Mouse (Mus musculus) gonadal fat pad, adult 2 months (tissue): ENCODE measurements around the gene Gm45717. TPM values are rescaled to one million over a fixed set of nuclear protein-coding genes. Genes with fewer than 3 reads are reported as not detected.

ENCODE experiments used
- DNase-seq: peaks from one replicate; pipeline ENCODE4 v3.0.0-alpha.2; 2012; ENCODE audit warnings: low read depth
- polyA plus RNA-seq: library from polyadenylated mRNA; depleted of rRNA; stranded (reverse); fragments of >200 nt; gene quantifications from 2 replicates; pipeline ENCODE4 v1.2.3, GENCODE M21; 2012; rRNA removed

The Gm45717 gene
- polyA plus RNA-seq, 1 experiment: 0.36 TPM

DNA sequence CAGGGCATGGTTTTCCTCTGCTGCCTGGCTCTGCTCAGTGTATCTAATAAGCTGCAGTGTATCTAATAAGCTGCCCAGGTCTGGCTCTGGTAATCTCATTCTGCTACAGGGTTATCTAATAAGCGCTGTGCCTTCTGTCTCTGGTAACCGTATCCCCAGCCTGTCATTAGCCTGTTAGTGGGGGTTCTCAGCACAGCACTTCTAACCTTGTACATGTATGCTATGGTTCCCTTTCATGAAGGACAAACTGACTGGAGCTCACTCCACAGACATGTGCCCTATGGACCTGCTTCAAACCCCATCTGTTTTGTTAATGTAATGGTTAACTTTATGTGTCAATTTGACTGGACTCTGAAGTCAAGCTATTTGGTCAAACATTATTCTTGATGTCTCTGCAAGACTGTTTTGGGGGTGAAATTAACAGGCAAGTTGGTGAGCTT is 50.1 kb downstream of the Gm45717 start:
- no peak for DNase-seq

DNA sequence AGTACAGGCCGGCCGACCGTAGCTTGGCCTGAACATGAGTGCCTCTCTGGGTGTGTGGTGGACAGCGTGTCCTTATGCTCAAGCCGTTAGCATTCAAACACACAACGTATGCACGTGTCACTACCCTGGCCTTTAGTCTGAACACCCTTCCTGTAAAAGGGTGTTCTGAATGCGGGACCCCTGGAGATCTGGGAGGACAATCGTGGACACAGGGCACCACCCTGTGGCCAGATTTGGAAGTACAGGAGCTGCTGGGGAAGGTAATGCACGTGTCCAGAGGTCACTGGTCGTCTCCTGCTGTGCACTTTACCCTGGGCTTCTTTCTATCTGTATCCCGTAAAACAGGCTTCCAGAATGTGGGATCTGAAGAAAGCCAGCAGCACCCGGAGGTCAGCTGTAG is 52.5 kb downstream of the Gm45717 start:
- DNase-seq: no peak

DNA sequence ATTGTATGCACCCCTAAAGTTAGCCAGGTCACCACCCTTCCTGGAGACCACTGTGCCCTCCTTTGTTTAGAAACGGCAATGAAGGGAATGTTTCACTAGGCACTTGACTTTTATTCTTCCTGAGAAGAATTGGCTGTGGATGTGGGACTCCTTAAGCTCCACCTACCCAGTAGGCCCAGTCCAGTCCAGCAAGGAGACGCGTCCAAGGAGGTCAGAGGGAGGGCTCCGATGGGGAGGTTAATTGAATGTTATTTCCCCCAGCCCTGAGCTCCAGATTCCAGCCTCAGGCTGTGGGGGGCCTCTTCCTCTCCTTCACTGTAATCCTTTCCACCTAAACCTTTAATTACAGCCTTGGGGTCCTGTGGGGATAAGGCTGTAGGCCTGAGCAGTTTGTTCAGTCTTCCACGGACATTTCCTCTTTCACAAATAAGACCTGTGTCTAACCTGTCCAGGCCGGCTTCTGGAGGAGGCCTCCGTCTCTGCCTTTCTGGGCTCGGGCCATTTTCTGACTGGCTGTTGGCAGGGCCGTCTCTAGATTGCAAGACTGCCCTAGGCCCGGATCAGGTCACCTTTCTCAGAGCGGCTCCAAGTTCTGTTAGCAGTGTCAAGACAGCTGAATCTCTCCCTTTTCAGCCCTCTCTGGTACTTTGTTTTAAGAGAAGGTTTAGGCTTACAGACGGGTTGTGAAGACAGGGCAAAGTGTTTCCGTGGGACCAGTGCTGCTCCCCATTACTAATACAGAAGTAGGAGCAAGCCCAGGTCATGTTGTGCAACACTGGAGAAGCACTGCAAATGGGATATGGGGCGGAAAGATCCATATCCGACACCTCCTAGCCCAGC is 53.5 kb downstream of the Gm45717 start:
- DNase-seq: no peak

DNA sequence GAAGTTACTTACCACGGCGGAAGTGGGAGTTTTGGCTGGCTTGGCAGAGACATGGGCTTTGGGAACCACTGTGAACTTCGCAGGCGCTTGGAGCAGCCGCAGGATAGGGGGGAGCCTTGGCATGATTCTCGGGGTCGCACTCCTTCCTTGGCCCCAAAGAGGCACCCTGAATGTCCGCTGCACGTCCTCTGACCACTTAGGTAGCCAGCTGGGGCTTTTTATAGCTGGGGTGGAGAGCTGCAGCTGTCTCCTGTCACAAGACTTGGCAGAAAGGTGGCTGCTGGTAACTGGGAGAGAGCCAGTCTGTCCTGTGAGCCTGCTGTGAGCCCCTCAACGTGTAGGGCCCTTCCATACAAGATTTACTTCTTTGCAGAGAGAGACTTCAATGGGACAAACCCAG is 55.5 kb downstream of the Gm45717 start, which contains the start of gene Cox8b:
Gene Cox8b (minus strand): TSS at position 227 of the 400 bp plus-strand sequence.
- DNase-seq: no peak

Other genes with a start within 250 kb of the Gm45717 start
- gene Cyp2e1, start 192.2 kb downstream of the Gm45717 start, polyA plus RNA-seq: 82.4 and 284 TPM in 2 replicates
- gene Syce1, start 168.1 kb downstream of the Gm45717 start, polyA plus RNA-seq: 0.68 and 1.2 TPM in 2 replicates
- 0.20 and 0.30 TPM in 2 replicates for gene Zfp941, start 133.8 kb downstream of the Gm45717 start, polyA plus RNA-seq
- 2.0 and 2.1 TPM in 2 replicates for gene Urah, start 120.9 kb downstream of the Gm45717 start, polyA plus RNA-seq
- gene Scgb1c1, start 110.4 kb downstream of the Gm45717 start, polyA plus RNA-seq: 1.6 and 1.8 TPM in 2 replicates
- gene Odf3, start 108.1 kb downstream of the Gm45717 start, polyA plus RNA-seq: 0.74 and 1.2 TPM in 2 replicates
- gene Gm45785, start 99.6 kb downstream of the Gm45717 start, polyA plus RNA-seq: not detected in 2 replicates
- 103 and 117 TPM in 2 replicates for gene Ric8a, start 99.0 kb downstream of the Gm45717 start, polyA plus RNA-seq
- 32.0 and 40.0 TPM in 2 replicates for gene Bet1l, start 98.4 kb downstream of the Gm45717 start, polyA plus RNA-seq
- gene Psmd13, start 74.0 kb downstream of the Gm45717 start, polyA plus RNA-seq: 68.5 and 81.3 TPM in 2 replicates
- gene Sirt3, start 73.6 kb downstream of the Gm45717 start, polyA plus RNA-seq: 27.4 and 29.3 TPM in 2 replicates
- 12.1 and 40.0 TPM in 2 replicates for gene Cox8b, start 55.5 kb downstream of the Gm45717 start, polyA plus RNA-seq
- gene Nlrp6, start 35.0 kb downstream of the Gm45717 start, polyA plus RNA-seq: 1.2 and 2.3 TPM in 2 replicates
- gene Pgghg, start 14.5 kb downstream of the Gm45717 start, polyA plus RNA-seq: 25.9 and 33.1 TPM in 2 replicates
- 0.84 and 1.7 TPM in 2 replicates for gene Ifitm5, start 5.6 kb downstream of the Gm45717 start, polyA plus RNA-seq
- 841 and 986 TPM in 2 replicates for gene Ifitm2, start 50 bp upstream of the Gm45717 start, polyA plus RNA-seq
- gene Ifitm1, start 11.3 kb upstream of the Gm45717 start, polyA plus RNA-seq: 73.9 and 89.5 TPM in 2 replicates
- 421 and 433 TPM in 2 replicates for gene Ifitm3, start 54.8 kb upstream of the Gm45717 start, polyA plus RNA-seq
- 10.2 and 16.1 TPM in 2 replicates for gene Ifitm6, start 62.0 kb upstream of the Gm45717 start, polyA plus RNA-seq
- not detected in 2 replicates for gene Gm17387, start 73.2 kb upstream of the Gm45717 start, polyA plus RNA-seq
- 7.7 and 8.9 TPM in 2 replicates for gene B4galnt4, start 105.2 kb upstream of the Gm45717 start, polyA plus RNA-seq
- gene Pkp3, start 122.3 kb upstream of the Gm45717 start, polyA plus RNA-seq: 21.5 and 23.5 TPM in 2 replicates
- 22.0 and 23.1 TPM in 2 replicates for gene Sigirr, start 144.6 kb upstream of the Gm45717 start, polyA plus RNA-seq
- 4.1 TPM in 2 replicates for gene Ano9, start 161.9 kb upstream of the Gm45717 start, polyA plus RNA-seq
- gene Ptdss2, start 166.4 kb upstream of the Gm45717 start, polyA plus RNA-seq: 42.3 and 42.8 TPM in 2 replicates
- gene Rnh1, start 216.9 kb upstream of the Gm45717 start, polyA plus RNA-seq: 227 and 260 TPM in 2 replicates
- gene Hras, start 238.1 kb upstream of the Gm45717 start, polyA plus RNA-seq: 78.5 and 89.2 TPM in 2 replicates
- 12.7 and 12.9 TPM in 2 replicates for gene Lrrc56, start 238.2 kb upstream of the Gm45717 start, polyA plus RNA-seq